Mouse (Mus musculus): ENCODE results near the gene Patl1. TPM values are rescaled to one million over a fixed set of nuclear protein-coding genes. Genes with fewer than 3 reads are reported as not detected.

The Patl1 gene
- total and polyA plus RNA-seq, 2 experiments: 2.8 to 8.1 TPM

- WGBS: 74% methylated on average over 9 of the region's 9 CpGs
- H3K9ac ChIP-seq (ENCODE audit: low read depth, low read length): no peak overlapping the region
- H3K36me3 ChIP-seq (ENCODE audit: control insufficient read depth, insufficient read depth, low read length): peaks cover 33% of the 10 kb centered on the region
Measured at GRCm38 (mm10) chr19:11969155-11970050, 57.2 kb downstream of the Patl1 start.

DNA sequence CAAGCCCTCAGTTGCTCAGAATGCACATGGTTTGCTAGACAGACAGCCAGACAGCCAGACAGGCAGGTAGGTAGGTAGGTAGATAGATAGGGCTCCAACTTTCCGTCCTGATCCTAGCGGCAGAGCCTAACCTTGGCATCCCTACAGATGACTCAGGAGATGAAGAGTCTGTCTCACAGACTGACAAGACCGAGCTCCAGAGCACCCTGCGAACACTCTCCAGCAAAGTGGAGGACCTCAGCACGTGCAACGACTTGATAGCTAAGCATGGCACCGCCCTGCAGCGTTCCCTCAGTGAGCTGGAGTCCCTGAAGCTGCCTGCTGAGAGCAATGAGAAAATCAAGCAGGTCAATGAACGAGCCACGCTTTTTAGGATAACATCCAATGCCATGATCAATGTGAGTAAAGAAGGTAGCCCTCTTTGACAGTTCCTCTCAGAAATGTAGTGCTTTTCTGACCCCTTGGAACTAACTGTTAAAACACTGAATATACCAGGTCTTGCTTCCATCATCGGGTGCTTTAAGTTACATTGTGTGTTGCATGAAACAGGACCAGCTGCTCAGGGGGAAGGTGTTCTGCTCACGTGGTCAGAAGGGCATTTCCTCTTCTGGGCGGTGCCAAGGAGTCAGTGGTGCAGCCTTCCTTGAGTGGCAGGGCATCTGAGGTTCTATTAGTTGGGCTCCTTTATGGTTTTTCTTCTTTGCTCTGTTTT, 61.5 kb downstream of the Patl1 start:
- WGBS: 90% methylated on average over 13 of the region's 13 CpGs
- H3K9ac ChIP-seq (ENCODE audit: low read depth, low read length): no peak overlapping the region
- no peak overlapping the region for H3K27ac ChIP-seq (replicated peaks; ENCODE audit: insufficient read depth, low read depth, low read length)
- TF ChIP-seq CTCF (IDR thresholded peaks at IDR 0.05; ENCODE audit: low read depth, low read length) (no peak), POLR2A (IDR thresholded peaks at IDR 0.05; ENCODE audit: extremely low read depth, insufficient read depth, low read length) (no peak)
- peaks cover 56% of the 10 kb centered on the region for H3K36me3 ChIP-seq (ENCODE audit: control insufficient read depth, insufficient read depth, low read length)
- no peak overlapping the region for H3K4me3 ChIP-seq (ENCODE audit: insufficient read depth, low read depth, low read length)
- peaks cover 9% of the 10 kb centered on the region; the same call in 1 of the 2 replicates for H3K79me2 ChIP-seq (ENCODE audit: control insufficient read depth, insufficient read depth, low read length)
- H3K4me1 ChIP-seq (ENCODE audit: control insufficient read depth, insufficient read depth, low read length): peaks cover 5% of the 10 kb centered on the region
- no peak for DNase-seq (ENCODE audit: extremely low read depth, low read depth, low spot score)
- no peaks in the 10 kb centered on the region for H3K27me3 ChIP-seq (ENCODE audit: control insufficient read depth, insufficient read depth, low read length)

More at GRCm38 (mm10) chr19:11969155-11970050, 57.2 kb downstream of the Patl1 start:
- Histone ChIP-seq H3K4me1 (ENCODE audit: control insufficient read depth, insufficient read depth, low read length) (peaks cover 9% of the 10 kb centered on the region; the same call in 1 of the 2 replicates), H3K79me2 (ENCODE audit: control insufficient read depth, insufficient read depth, low read length) (peaks cover 12% of the 10 kb centered on the region; the same call in 1 of the 2 replicates), H3K27me3 (ENCODE audit: control insufficient read depth, insufficient read depth, low read length) (no peaks in the 10 kb centered on the region), H3K4me3 (ENCODE audit: insufficient read depth, low read depth, low read length) (no peak overlapping the region), H3K27ac (replicated peaks; ENCODE audit: insufficient read depth, low read depth, low read length) (no peak overlapping the region)
- no peak for DNase-seq (ENCODE audit: extremely low read depth, low read depth, low spot score)
- TF ChIP-seq POLR2A (IDR thresholded peaks at IDR 0.05; ENCODE audit: extremely low read depth, insufficient read depth, low read length): no peak
- no peak for TF ChIP-seq CTCF (IDR thresholded peaks at IDR 0.05; ENCODE audit: low read depth, low read length)

DNA sequence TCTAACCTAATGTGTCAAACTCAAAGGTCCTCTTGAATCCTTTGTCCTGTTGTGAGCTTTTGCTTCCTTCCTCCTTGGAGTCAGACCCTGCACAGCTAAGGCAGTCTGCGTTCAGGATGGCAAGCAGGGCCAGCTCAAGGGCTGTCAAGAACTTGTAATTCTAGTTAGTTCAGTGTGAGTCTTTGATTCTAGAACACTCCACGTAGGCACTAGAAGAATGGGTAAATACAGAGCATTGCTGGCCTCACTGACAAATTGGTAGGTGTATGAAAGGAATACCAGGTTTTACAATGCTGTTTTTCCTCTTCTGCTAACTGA, 62.0 kb downstream of the Patl1 start:
- no peak overlapping the region for H3K27ac ChIP-seq (replicated peaks; ENCODE audit: insufficient read depth, low read depth, low read length)
- H3K36me3 ChIP-seq (ENCODE audit: control insufficient read depth, insufficient read depth, low read length): peaks cover 62% of the 10 kb centered on the region
- no peaks in the 10 kb centered on the region for H3K27me3 ChIP-seq (ENCODE audit: control insufficient read depth, insufficient read depth, low read length)
- DNase-seq (ENCODE audit: extremely low read depth, low read depth, low spot score): no peak
- no peak overlapping the region for H3K9ac ChIP-seq (ENCODE audit: low read depth, low read length)
- 85% methylated on average over 2 of the region's 2 CpGs for WGBS
- no peak for TF ChIP-seq POLR2A (IDR thresholded peaks at IDR 0.05; ENCODE audit: extremely low read depth, insufficient read depth, low read length)
- TF ChIP-seq CTCF (IDR thresholded peaks at IDR 0.05; ENCODE audit: low read depth, low read length): no peak
- no peak overlapping the region for H3K4me3 ChIP-seq (ENCODE audit: insufficient read depth, low read depth, low read length)
- H3K4me1 ChIP-seq (ENCODE audit: control insufficient read depth, insufficient read depth, low read length): peaks cover 5% of the 10 kb centered on the region
- peaks cover 6% of the 10 kb centered on the region; the same call in 1 of the 2 replicates for H3K79me2 ChIP-seq (ENCODE audit: control insufficient read depth, insufficient read depth, low read length)

DNA sequence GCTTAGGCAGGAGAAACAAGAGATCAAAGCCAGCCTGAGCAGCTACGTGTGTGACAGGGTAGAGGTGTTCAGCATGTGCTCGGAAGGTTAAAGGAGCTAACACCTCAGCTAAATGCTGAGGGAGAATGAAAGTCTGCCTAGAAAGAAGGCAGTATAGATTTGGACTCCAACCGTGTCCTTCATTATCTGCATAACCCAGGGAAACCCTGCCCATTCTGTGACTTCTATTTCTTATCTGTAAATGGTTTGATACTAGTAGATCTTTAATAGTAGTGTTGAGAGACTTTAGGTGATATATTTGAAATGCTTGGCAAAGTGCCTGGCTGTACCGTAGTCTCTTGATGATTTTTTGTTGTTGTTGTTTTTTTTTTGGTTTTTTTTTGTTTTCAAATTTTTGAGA, 63.5 kb downstream of the Patl1 start:
- Histone ChIP-seq H3K79me2 (ENCODE audit: control insufficient read depth, insufficient read depth, low read length) (peaks cover 6% of the 10 kb centered on the region; the same call in 1 of the 2 replicates), H3K27me3 (ENCODE audit: control insufficient read depth, insufficient read depth, low read length) (no peaks in the 10 kb centered on the region), H3K36me3 (ENCODE audit: control insufficient read depth, insufficient read depth, low read length) (peaks cover 73% of the 10 kb centered on the region), H3K4me3 (ENCODE audit: insufficient read depth, low read depth, low read length) (no peak overlapping the region), H3K9ac (ENCODE audit: low read depth, low read length) (no peak overlapping the region), H3K4me1 (ENCODE audit: control insufficient read depth, insufficient read depth, low read length) (peaks cover 5% of the 10 kb centered on the region), H3K27ac (replicated peaks; ENCODE audit: insufficient read depth, low read depth, low read length) (no peak overlapping the region)
- DNase-seq (ENCODE audit: extremely low read depth, low read depth, low spot score): no peak
- WGBS: 89% methylated on average over 4 of the region's 4 CpGs
- TF ChIP-seq CTCF (IDR thresholded peaks at IDR 0.05; ENCODE audit: low read depth, low read length) (no peak), POLR2A (IDR thresholded peaks at IDR 0.05; ENCODE audit: extremely low read depth, insufficient read depth, low read length) (no peak)

- no peak overlapping the region for H3K9ac ChIP-seq (ENCODE audit: low read depth, low read length)
- DNase-seq (ENCODE audit: extremely low read depth, low read depth, low spot score): peak; percentile 76
- peaks cover 5% of the 10 kb centered on the region for H3K4me1 ChIP-seq (ENCODE audit: control insufficient read depth, insufficient read depth, low read length)
- no peak for TF ChIP-seq CTCF (IDR thresholded peaks at IDR 0.05; ENCODE audit: low read depth, low read length)
- no peak for TF ChIP-seq POLR2A (IDR thresholded peaks at IDR 0.05; ENCODE audit: extremely low read depth, insufficient read depth, low read length)
- peaks cover 6% of the 10 kb centered on the region; the same call in 1 of the 2 replicates for H3K79me2 ChIP-seq (ENCODE audit: control insufficient read depth, insufficient read depth, low read length)
- 0 out of 2 replicates have a peak overlapping the region, but pooled peaks have one; percentile 28 for H3K27ac ChIP-seq (replicated peaks; ENCODE audit: insufficient read depth, low read depth, low read length)
- H3K27me3 ChIP-seq (ENCODE audit: control insufficient read depth, insufficient read depth, low read length): no peaks in the 10 kb centered on the region
- H3K4me3 ChIP-seq (ENCODE audit: insufficient read depth, low read depth, low read length): no peak overlapping the region
- 39% methylated on average over 5 of the region's 5 CpGs for WGBS
- peaks cover 71% of the 10 kb centered on the region for H3K36me3 ChIP-seq (ENCODE audit: control insufficient read depth, insufficient read depth, low read length)
Measured at GRCm38 (mm10) chr19:11977363-11977762, 65.2 kb downstream of the Patl1 start.
